Mouse (Mus musculus) cerebellum, adult 9-10 months (tissue): ENCODE data around the gene Cacnb2.

Source experiments
- DNase-seq: peaks from one replicate; pipeline ENCODE4 v3.0.0; 2022

The Cacnb2 gene

DNA sequence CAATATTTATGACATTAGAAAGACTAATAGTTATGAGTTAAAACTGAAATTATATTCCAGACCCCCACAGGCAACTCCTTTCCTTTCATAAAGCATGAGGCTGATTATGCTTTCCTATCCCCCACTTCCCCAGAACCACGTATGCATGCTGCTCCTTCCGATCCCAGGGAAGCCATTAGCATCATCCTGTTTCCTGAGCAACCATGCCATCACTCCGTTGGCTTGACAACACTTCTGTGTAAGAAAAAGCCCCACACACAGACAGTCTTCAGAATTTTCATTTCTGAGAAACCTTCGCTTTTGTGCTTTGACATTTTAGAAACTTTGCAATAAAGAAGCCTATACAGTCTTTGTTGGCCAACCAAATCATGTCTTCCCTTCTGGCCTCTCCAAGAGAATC lies 393.1 kb downstream of the Cacnb2 start:
- no peak for DNase-seq

DNA sequence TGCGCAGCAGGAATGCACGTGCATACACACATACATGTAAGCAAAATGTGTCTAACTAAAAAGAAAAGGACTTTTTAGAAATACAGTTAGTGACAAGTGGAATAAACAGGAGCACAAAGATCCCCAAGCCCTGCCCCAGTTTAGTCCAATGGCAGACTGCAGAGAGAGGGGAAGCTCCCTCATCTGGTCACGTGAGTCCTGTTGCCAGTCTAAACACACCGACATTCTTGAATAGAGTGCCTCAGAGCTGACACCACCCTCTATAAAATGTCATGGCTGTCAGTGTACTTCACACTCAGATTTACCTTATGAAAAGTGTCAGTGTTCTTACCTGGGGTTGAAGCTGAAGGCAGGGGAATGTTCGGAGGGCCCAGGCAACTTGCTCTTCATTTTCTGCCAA lies 394.9 kb downstream of the Cacnb2 start:
- no peak for DNase-seq

DNA sequence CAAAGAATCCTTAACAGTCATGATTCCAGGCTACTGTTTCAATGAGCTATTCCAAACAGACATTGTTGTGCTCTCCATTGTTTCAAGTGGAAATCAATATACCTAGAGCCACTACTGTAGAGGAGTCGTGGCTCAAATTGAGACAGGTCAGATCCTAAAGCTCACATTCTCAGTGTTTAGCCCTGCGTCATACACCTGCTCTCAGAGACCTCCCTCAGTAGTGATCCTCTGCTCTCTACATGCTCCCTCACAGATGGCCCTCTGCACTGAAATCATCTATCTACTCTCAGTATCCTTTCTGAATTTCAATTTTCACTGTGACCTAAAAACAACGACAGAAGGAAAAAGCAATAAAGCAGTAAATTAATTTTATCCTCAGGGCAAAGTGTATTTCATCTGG lies 404.6 kb downstream of the Cacnb2 start:
- no peak for DNase-seq

DNA sequence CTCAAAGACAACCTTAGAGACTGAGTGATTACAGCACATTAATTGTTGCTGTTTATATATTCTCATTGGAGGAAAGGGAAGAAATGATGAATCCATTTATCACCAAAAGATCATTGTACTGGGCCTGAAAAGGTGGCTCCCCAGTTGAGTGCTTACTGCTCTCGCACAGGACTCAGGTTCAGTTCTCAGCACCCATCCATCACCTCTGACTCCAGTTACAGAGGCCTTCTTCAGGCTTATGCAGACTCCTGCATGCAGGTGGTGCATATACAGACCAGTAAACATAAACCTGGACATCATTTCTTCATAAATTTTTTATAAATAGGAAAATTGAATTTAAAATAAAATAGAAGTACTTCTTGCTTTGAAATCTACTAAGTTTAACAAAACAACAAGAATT lies 405.2 kb downstream of the Cacnb2 start:
- DNase-seq: no peak

DNA sequence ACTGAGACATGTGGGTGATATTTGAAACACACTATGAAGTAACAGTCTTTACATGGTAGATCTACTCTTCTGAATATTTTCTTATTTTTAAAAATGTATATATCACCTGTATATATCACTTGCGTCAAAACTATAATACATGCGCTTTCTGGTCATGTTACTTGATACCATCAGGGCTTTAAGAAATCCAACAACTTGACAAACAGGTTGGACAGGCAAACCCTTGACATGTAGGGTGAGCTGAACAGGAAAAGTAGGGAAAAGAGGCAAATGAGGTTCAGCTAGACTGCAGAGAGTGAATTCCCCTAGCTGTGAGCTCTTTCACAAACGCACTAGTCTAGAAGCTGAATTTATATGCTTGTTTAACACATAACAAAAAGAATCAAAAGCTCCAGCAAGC lies 423.9 kb downstream of the Cacnb2 start:
- no peak for DNase-seq

DNA sequence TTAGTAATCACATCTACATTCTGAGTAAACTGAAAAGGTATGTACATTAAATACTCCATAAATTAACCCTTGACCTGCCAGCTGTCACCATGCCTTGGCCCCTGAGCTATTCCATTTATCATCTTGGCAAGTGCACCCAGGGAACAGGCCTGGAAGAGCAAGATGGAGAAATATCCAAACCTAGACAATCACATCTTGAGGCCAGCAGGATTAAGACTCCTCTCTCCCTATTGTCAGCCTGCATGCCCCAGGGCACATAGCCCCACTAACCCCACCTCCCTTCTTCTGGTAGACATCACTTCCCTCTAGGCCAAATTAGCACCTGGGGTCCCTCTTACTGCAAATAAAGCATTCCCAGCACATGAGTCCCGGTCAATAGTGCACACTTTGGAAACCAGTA lies 424.9 kb downstream of the Cacnb2 start:
- DNase-seq: no peak
